9 mouse cellular contexts compared by ENCODE assay signal in the genomic region with DNA sequence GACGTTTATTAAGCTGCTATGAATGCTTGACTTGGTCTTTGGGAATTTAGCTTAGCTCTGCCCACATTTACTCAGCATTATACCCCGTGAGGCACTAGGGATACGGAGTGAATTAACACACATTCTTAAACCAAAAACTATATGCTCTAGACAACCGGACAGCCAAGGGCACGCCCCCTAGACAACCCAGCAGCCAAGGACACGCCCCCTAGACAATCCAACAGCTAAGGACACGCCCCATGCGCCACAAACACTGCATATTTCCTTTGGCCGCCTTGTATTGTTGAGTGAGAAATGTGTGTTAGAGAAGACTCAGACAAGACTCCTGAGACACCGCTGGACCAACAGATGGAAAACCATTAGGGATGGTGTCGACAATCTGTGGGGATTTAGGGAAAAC. TPM values are rescaled to one million over a fixed set of nuclear protein-coding genes. Genes with fewer than 3 reads are reported as not detected.
A peak's percentile ranks its signal among the peaks of the same experiment; 100 is the strongest.
DNase-seq lines count a peak whose midpoint lies in the region; ATAC-seq lines count a peak whose summit lies in the region.
"Had no signal": no experiment of that assay in that cellular context is flagged by ENCODE, and none has a peak within 500 bp of the region (broad histone marks: within the 10 kb centered on the region; RNA-seq: fewer than 3 reads in every experiment).

No protein-coding gene starts in this region.

- no peaks in the 10 kb centered on the region for H3K4me1 ChIP-seq in heart, embryonic 12.5 days (replicated peaks)
- H3K4me1 ChIP-seq in intestine, embryonic 16.5 days (ENCODE audit: control insufficient read depth, insufficient read depth, low read length) = no peaks in the 10 kb centered on the region
- H3K4me1 ChIP-seq: limb, embryonic 12.5 days had no signal

- no peaks in the 10 kb centered on the region for H3K36me3 ChIP-seq in heart, embryonic 12.5 days
- H3K36me3 ChIP-seq in intestine, embryonic 16.5 days (ENCODE audit: control insufficient read depth, insufficient read depth, low read length) = no peaks in the 10 kb centered on the region
- H3K36me3 ChIP-seq: limb, embryonic 12.5 days had no signal

- H3K9me3 ChIP-seq in heart, embryonic 12.5 days (replicated peaks) = no peaks in the 10 kb centered on the region
- no peaks in the 10 kb centered on the region for H3K9me3 ChIP-seq in intestine, embryonic 16.5 days (ENCODE audit: control insufficient read depth, low read length)
- H3K9me3 ChIP-seq: limb, embryonic 12.5 days had no signal

- ATAC-seq in heart, embryonic 12.5 days (ENCODE audit: insufficient number of reproducible peaks, low FRiP score) = no peak
- peak; percentile 81 for ATAC-seq in intestine, embryonic 16.5 days
- ATAC-seq in neutrophil, adult 5-6 weeks (ENCODE audit: extremely low read depth, insufficient number of reproducible peaks, low FRiP score, poor library complexity, severe bottlenecking) = peak; percentile 37; the same call in 1 of the 2 replicates

- H3K27ac ChIP-seq in heart, embryonic 12.5 days (ENCODE audit: poor library complexity, severe bottlenecking) = no peak overlapping the region
- H3K27ac ChIP-seq in intestine, embryonic 16.5 days (ENCODE audit: low read length) = no peak overlapping the region
- H3K27ac ChIP-seq: limb, embryonic 12.5 days had no signal

- no peaks in the 10 kb centered on the region for H3K27me3 ChIP-seq in heart, embryonic 12.5 days (replicated peaks)
- H3K27me3 ChIP-seq in intestine, embryonic 16.5 days (replicated peaks; ENCODE audit: control insufficient read depth, insufficient read depth, low read length) = no peaks in the 10 kb centered on the region
- H3K27me3 ChIP-seq: limb, embryonic 12.5 days had no signal

- DNase-seq in heart, adult 11 months = peak; percentile 89
- DNase-seq in ES-CJ7 (ENCODE audit: low read depth, low spot score) = peak; percentile 37
- DNase-seq in adrenal gland, adult (ENCODE audit: inconsistent age in 2 of 2, low spot score in 1 of 2) = no peak
- no peak for DNase-seq in left cerebral cortex, adult 9 months (ENCODE audit: low spot score in 2 of 2)
- DNase-seq in layer of hippocampus, postnatal 10 days (ENCODE audit: low spot score in 2 of 2) = no peak

- no peak overlapping the region for H3K4me2 ChIP-seq in heart, embryonic 12.5 days
- no peak overlapping the region for H3K4me2 ChIP-seq in intestine, embryonic 16.5 days (ENCODE audit: low read depth, low read length)
- H3K4me2 ChIP-seq: limb, embryonic 12.5 days had no signal

- H3K9ac ChIP-seq in heart, embryonic 12.5 days = no peak overlapping the region
- H3K9ac ChIP-seq in intestine, embryonic 16.5 days (ENCODE audit: low read depth, low read length) = no peak overlapping the region
- H3K9ac ChIP-seq: limb, embryonic 12.5 days had no signal

- no peak overlapping the region for H3K4me3 ChIP-seq in heart, embryonic 12.5 days
- no peak overlapping the region for H3K4me3 ChIP-seq in intestine, embryonic 16.5 days (ENCODE audit: low read length)
- H3K4me3 ChIP-seq: limb, embryonic 12.5 days had no signal

- 74% methylated on average over 11 of the region's 11 CpGs for WGBS in heart, embryonic 12.5 days
- WGBS in intestine, embryonic 16.5 days = 63% methylated on average over 11 of the region's 11 CpGs

RNA-seq across cellular contexts. Expression of gene St6galnac5, which starts 39.1 kb away (rescaled TPM):
- 0.77 and 0.92 TPM in 2 replicates for polyA plus RNA-seq in heart, embryonic 12.5 days (2016; fragmentation: Nextera tagmentation; extraction: Ambion mirVana)
- 0.28 and 0.58 TPM in 2 replicates for polyA plus RNA-seq in intestine, embryonic 16.5 days (2015; fragmentation: Nextera tagmentation; extraction: Ambion mirVana)
- 0.12 and 0.86 TPM in 2 replicates for total RNA-seq in neutrophil, adult 5-6 weeks (2017)
- total RNA-seq in layer of hippocampus, postnatal 10 days (2021) = 100 to 1,000 TPM; 147 to 149 TPM

Comparison
In these comparisons a context has a peak if more than half of its experiments do, and no peak if none do; other contexts are left out.
1. DNase-seq: peak in heart, adult 11 months (single experiment) and ES-CJ7 (single experiment); none in adrenal gland, adult (0 of 2), left cerebral cortex, adult 9 months (0 of 2) and layer of hippocampus, postnatal 10 days (0 of 2).
2. RNA of gene St6galnac5, which starts 39.1 kb away (total RNA-seq): 147 to 149 TPM in layer of hippocampus, postnatal 10 days; 0.12 to 0.86 TPM in neutrophil, adult 5-6 weeks; every median in the first group is over 10 times any median in the second.